Mouse (Mus musculus): Measurements from ENCODE around the gene Trim34a. TPM values are rescaled to one million over a fixed set of nuclear protein-coding genes. Genes with fewer than 3 reads are reported as not detected.

Gene Trim34a
- polyA plus RNA-seq (2012; ENCODE audit: low replicate concordance) = 0.55 and 1.2 TPM in 2 replicates

GRCm38 (mm10) chr7:104244287-104245181 lies at the start of gene Trim34a:
Gene Trim34a (plus strand): TSS chr7:104244457.

GRCm38 (mm10) chr7:104195885-104196284 lies 48.4 kb upstream of the Trim34a start, which contains the start of gene Olfr649:
Gene Olfr649 (minus strand): TSS chr7:104195985.

DNA sequence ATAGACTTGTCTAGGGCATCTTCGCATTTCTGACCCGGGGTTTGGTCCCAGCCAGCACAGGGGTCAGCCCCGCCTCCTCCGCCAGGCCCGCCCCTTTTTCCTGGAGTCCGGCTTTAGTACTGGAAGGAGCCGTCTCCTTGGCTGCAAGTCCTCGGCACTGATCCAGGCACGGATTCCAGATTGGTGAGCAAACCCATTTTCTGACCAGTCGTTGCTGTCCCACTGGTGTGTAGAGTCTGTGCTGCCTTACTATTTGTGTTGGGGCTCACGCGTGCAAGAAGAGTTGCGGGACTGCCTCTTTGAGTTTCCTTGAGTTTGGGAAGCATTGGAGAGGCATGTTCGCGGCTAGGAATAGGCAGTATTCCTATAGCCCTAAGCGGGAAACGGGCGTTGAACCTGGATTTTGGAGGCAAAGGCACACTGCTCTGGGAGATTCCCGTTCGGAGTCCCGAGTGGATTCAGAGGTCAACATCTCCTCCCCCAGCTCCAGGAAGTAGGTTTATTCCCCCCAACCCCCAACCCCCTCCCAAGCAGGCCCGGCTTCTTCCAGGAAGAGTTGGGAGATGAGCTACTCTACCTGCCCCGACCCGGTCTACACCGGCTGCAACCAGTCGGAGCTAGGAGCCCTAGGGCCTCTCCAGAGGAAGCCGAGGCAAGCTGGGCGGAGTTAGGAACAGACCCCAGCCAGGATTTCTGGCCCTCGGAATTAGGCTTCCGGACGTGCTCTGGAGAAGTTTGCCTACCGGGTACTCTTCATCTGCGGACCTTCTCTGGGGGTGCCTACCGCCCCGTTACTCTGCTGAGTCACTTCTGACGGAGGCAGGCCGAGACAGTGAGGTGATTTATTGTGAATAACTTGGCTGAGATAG lies 25.3 kb upstream of the Trim34a start, which contains the start of gene Trim6:
Gene Trim6 (plus strand): TSS at position 93 of the 869 bp plus-strand sequence.

GRCm38 (mm10) chr7:104287576-104288443 lies 43.6 kb downstream of the Trim34a start, which contains the start of gene Trim5:
Gene Trim5 (minus strand): TSS chr7:104288094.

Other genes with a start within 250 kb of the Trim34a start
- gene Olfr638, start 245.7 kb upstream of the Trim34a start, polyA plus RNA-seq (2012; ENCODE audit: low replicate concordance) = not detected in 2 replicates
- not detected in 2 replicates for gene Olfr639, start 227.2 kb upstream of the Trim34a start, polyA plus RNA-seq (2012; ENCODE audit: low replicate concordance)
- gene Olfr640, start 218.9 kb upstream of the Trim34a start, polyA plus RNA-seq (2012; ENCODE audit: low replicate concordance) = not detected in 2 replicates
- gene Olfr641, start 209.0 kb upstream of the Trim34a start, polyA plus RNA-seq (2012; ENCODE audit: low replicate concordance) = not detected in 2 replicates
- gene Olfr642, start 191.8 kb upstream of the Trim34a start, polyA plus RNA-seq (2012; ENCODE audit: low replicate concordance) = not detected in 2 replicates
- gene 4930516K23Rik, start 183.0 kb upstream of the Trim34a start, polyA plus RNA-seq (2012; ENCODE audit: low replicate concordance) = 0.04 TPM in 1 of 2 replicates, not detected in the other
- gene Olfr644, start 172.6 kb upstream of the Trim34a start, polyA plus RNA-seq (2012; ENCODE audit: low replicate concordance) = not detected in 2 replicates
- gene Olfr645, start 159.0 kb upstream of the Trim34a start, polyA plus RNA-seq (2012; ENCODE audit: low replicate concordance) = not detected in 2 replicates
- gene Olfr646, start 139.6 kb upstream of the Trim34a start, polyA plus RNA-seq (2012; ENCODE audit: low replicate concordance) = not detected in 2 replicates
- gene Ubqln5, start 114.6 kb upstream of the Trim34a start, polyA plus RNA-seq (2012; ENCODE audit: low replicate concordance) = not detected in 2 replicates
- gene Olfr643, start 107.1 kb upstream of the Trim34a start, polyA plus RNA-seq (2012; ENCODE audit: low replicate concordance) = not detected in 2 replicates
- gene Ubqln3, start 101.2 kb upstream of the Trim34a start, polyA plus RNA-seq (2012; ENCODE audit: low replicate concordance) = not detected in 2 replicates
- not detected in 2 replicates for gene Ubqlnl, start 93.9 kb upstream of the Trim34a start, polyA plus RNA-seq (2012; ENCODE audit: low replicate concordance)
- not detected in 2 replicates for gene Olfm5, start 79.6 kb upstream of the Trim34a start, polyA plus RNA-seq (2012; ENCODE audit: low replicate concordance)
- gene Olfr648, start 61.1 kb upstream of the Trim34a start, polyA plus RNA-seq (2012; ENCODE audit: low replicate concordance) = not detected in 2 replicates
- not detected in 2 replicates for gene Olfr649, start 48.5 kb upstream of the Trim34a start, polyA plus RNA-seq (2012; ENCODE audit: low replicate concordance)
- gene Trim6, start 25.7 kb upstream of the Trim34a start, polyA plus RNA-seq (2012; ENCODE audit: low replicate concordance) = 0.12 TPM in 1 of 2 replicates, not detected in the other
- gene Trim5, start 43.6 kb downstream of the Trim34a start, polyA plus RNA-seq (2012; ENCODE audit: low replicate concordance) = 0.04 TPM in 1 of 2 replicates, not detected in the other
- not detected in 2 replicates for gene Trim12a, start 71.0 kb downstream of the Trim34a start, polyA plus RNA-seq (2012; ENCODE audit: low replicate concordance)
- gene Trim34b, start 85.0 kb downstream of the Trim34a start, polyA plus RNA-seq (2012; ENCODE audit: low replicate concordance) = 1.1 and 1.8 TPM in 2 replicates
- gene Trim12c, start 108.9 kb downstream of the Trim34a start, polyA plus RNA-seq (2012; ENCODE audit: low replicate concordance) = 3.5 and 6.5 TPM in 2 replicates
- 0.52 and 0.56 TPM in 2 replicates for gene Trim30b, start 125.4 kb downstream of the Trim34a start, polyA plus RNA-seq (2012; ENCODE audit: low replicate concordance)
- 0.10 and 0.26 TPM in 2 replicates for gene Trim30c, start 156.4 kb downstream of the Trim34a start, polyA plus RNA-seq (2012; ENCODE audit: low replicate concordance)
- 7.1 and 19.8 TPM in 2 replicates for gene Trim30a, start 220.7 kb downstream of the Trim34a start, polyA plus RNA-seq (2012; ENCODE audit: low replicate concordance)

Measured in hematopoietic multipotent progenitor cell, adult 10-12 weeks (in vitro differentiated cells).